Mouse (Mus musculus) layer of hippocampus, adult 18-20 months (tissue): ENCODE measurements at regions not wholly inside any gene's neighbourhood (a gene's known extent, or its start where the extent isn't known, plus 50 kb on each side); places are given as distances from the start of the nearest gene placed in this dataset.

Source experiments
- DNase-seq, 2 experiments: peaks; one replicate each; pipeline ENCODE4 v3.0.0; 2022; ENCODE audit warnings: low spot score in 2 of 2

DNA sequence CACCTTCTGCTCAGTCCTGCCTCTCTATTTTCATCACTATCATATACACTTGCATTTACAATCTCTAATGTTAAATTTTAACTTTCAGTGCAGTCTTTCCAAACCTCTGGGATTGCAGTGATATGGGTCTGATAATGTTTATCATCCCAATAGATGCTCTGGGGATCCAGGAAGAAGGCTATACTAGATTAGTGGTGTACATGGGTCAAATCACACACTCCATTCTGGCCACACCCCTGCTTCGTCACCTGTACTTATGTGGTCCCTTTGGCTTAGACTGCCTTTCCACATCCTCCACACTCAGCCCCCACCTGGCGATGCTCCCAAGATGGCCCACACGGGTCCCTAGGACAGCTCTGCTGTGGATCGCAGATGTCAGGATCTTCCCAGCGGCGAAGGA is 76.2 kb upstream of the Hes1 start:
- DNase-seq, result no peak

DNA sequence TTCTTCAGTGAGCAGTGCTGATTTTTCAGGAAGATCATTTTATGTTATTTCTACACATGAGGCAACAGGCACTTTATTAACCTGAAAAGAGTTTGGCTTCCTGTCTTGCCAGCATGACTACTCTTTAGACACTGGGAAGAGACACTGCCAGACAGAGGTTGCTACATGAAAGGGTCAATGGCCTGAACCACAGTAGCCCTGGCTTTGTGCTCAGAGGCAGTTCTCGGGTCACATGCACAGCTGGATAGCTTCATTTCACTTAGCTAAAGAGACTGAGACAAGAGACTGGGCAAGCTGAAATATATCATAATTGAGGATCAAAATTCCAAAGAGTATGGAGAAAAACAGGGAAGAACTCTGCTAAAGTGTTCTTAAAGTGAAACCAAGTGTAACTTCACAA is 74.9 kb upstream of the Hes1 start:
- DNase-seq, result no peak

DNA sequence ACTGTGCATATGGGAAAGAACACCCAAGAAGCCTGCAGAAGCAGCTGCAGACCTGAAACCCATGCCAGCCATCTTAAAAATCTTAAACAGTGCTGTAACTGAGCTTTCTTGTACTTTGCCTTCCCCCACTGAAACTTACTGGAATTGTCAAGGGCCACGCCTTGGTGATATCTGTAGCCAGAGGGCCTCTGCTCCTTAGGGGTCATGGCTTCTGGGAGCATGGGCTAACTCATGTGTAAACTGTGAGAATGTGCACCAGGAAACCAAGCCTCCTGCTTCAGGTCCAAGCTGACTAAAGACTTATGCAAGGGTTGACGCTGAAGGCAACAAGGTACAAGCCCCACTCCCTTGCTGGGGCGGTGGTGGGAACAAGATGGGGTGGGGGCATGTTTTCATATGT is 73.8 kb upstream of the Hes1 start:
- no peak for DNase-seq

DNA sequence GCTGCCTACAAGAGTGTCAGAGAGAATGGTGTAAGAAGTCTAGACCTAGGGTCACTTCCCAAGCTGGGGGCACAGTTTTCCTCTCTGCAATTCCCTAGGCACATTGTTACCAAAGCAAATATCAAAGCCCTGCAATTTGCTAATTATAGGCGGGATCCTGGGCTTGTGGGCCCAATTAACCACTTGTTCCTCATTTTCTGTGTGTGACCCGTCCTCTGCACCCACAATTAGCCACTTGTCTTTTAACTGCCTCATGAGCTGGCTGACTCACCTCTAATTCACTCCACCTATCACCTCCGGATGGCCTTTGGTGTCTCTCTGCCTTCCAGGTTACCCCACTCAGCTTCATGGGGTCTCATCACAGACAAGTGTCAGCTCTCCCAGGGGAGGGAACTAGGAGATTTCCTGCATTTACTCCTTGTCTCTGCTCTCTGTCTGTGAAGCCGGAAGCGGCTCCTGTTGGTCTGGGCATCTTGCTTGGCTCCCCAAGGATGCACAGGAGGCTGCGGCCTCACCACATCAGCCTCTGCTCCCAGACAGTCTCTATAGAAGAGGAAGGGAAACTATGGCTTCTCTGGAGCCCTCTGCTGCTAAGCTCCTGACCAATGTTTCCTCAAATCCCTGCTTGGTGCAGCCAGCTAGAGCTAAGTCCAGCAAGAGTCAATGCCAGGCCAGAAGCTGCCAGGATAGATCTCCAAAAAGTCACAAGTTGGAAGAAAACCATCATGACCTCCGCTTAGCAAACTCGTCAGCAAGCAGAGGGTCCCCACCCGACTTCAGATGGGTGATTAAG is 73.2 kb upstream of the Hes1 start:
- DNase-seq, result no peak

DNA sequence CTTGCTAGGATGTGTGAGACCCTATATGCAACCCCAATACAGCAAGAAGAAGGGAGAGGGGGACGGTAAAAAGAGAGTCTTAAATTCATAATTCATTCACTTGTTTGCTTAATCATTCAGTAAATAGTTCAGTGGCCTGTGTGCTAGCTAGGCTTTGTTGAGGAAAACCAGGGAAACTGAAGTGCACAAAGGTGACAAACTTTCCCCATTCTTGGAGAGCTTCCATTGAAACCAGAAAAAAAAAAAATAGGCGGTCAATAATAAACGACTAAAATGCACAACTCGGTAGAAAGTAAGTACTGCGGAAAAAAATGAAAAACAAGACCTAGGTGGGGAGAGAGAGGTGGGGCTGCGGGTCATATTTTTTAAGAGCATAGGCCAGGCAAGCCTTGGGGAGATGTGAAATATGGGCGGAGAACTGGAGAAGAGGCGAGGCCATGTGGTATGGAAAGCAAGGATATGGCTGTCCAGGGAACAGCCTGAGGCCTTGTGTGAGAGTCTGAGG is 72.3 kb upstream of the Hes1 start:
- no peak for DNase-seq

DNA sequence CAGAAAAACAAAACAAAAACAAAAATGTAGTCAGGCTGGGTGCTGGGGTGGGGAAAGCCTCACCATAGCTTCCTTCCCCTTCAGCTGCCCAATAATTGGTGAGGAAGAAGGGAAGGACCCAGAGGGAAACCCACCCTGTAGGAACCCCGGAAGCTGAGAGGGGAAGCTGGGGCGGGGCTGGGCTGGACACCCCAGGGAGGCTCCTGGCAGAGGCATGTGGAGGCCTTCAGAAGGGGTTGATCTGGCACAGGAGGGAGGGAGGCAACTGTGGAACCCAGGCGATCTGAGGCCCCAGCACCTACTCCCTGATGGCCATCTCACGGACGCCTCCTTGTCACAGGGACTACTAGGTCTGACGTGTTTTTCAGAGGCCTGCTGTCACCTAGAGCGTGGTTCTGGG is 71.1 kb upstream of the Hes1 start:
- DNase-seq, result no peak

DNA sequence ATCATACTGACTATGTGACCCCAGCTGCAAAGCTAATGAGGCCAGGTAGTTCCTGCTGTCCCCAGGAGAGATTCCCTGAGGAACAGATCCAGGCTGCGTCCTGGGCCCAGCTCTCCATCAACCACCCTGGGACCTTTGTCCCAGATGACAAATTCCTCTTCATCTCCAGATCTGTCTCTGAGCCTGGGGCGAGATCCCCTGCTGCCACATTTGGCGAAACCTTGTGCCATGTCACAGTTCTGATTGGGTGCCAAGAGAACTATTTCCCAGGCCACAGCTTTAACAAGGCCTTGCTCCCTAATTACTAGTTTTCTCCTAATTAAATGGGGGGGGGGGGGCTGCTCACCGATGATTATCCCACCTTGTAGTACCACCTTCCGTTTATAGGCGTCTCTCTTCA is 70.6 kb upstream of the Hes1 start:
- DNase-seq, result no peak

DNA sequence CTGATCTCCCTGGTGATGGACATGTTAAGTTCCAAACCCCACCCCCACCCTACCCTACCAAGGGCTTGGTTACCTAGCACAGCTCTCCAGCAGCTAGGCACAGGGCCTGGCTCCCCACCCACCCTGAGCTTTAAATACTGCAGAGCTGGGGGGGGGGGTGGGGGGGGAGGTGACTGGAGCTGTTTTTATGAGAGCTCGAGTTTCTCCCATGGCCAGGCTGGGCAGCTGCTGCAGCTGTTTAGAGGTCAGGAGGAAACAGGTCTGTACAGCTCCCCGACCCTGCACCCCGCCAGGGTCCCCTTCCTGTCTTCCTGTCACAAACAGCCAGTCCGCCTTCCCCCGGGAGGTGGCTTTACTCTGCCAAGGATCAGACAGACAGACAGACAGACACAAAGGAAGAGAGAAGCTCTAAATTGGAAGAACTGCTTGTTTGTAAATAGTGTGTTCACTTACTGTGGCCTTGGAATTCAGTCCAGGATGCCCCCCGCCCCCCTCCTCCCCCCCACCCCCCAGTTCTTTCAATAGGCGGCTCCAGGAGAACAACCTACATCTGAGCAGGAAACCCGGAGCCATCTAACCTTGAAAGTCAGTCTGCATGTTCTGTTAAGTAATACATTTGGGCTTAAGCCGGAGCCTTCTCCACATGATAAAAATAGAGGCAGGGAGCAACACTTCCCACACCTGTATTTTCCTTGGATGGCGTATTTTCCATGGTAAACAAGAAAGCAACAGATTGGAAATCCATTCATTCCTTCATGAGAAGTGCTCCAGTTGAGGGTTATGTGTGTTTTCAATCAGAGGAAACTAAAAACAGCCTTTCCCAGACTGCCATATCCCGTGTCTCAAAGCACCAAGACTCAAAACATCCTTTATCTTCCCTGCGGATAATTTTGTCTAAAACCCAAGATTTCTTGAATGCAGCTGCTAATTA is 67.8 kb upstream of the Hes1 start:
- DNase-seq, result no peak

DNA sequence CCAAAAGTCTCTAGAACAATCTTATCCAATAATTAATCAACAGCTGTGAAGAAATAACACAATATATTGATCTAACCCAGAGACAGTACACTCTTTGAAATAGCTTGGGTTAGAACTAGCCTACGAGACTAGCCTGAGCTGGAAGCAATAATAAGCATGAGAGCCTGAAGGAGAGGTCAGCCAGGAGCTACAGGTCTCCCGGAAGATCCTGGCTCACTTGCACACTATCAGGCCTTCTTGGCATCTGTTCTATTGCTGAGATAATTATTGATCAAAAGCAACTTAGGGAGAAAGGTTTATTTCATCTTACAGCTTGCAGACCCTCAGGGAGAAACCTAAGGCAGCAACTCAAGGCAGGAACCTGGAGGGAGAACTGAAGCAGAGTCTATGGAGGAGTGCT is 64.0 kb upstream of the Hes1 start:
- no peak for DNase-seq

DNA sequence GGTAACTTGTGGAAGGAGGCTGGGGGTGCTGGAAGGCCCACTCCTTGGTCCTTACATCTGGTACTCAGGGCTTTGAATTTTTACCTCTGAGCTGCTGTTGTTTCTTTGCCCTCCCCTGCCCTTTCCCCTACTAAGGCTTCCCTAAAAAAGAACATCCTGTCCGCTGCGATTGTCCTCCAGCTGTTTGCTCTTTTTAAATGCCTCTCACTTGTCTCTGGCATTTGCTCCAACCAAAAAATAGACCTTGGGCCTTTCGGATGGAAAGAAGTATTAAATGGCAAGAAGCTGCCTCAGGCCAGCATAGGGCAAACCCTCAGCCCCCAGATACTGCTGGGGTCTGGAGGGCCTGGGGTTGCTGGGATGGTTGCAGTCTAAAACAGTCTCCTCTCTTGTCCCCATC is 59.1 kb upstream of the Hes1 start:
- DNase-seq, result no peak

DNA sequence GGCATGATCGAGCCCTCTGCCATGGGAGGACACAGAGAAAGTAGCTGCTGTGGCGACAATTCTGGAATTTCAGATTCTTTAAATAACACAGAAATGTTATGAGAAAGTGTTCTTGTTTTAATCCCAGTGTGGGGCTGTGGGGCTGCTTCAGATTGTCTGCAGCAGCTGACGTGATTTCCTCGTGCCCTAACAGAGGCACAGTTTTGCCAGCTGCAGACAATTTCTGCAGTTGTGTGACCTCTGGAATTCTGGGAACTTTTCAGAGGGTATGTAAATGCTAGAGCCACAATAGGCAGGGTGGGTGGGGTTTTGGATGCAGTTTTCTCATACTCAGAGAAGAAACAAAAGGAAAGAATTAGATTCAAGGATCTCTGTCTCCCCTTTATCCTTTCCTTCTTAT is 57.4 kb upstream of the Hes1 start:
- DNase-seq, result no peak

DNA sequence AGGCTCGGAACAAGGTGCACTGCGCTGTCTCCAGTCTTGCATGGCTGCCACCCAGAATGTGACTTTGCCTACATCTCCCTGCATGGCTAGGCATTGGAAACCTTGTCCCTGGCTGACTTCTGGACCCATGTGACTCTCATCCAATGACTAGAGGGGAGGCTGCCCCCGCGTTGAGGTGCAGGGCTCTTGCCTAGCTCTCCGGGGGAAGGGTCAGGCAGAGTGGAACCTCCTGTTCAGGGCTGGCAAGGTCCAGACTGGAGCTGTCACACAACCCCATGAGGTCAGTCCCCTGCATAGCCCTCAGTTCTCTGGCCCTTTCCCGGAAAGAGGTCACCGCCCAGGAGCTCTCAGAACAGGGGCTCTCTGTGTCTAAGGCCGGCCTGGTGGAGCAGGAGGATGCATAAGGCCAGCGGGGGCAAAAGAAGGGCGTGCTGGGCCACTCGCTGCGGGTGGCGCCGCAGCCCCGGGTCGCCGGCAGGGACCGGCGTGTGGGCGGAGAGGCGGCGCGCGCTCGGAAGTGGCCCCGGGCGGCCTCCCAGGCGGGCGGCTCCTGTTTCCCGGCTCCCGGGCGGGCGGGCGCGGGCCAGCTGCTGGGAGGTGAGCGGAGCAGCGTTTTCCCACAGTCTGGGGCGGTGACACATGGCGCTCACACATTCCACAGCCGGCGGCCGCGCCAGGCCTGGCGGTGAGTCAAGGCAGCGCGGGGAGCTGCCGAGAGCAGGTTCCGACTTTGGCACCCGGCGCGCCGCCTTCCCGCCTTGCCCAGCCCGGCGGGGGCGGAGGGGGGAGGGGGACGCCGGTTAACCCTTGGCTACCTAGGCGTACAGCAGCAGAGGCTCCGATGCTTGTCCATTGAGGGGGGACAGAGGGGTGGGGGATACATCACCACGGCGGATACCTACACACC is 55.5 kb upstream of the Hes1 start:
- DNase-seq, result peak; percentile 58 to 82

DNA sequence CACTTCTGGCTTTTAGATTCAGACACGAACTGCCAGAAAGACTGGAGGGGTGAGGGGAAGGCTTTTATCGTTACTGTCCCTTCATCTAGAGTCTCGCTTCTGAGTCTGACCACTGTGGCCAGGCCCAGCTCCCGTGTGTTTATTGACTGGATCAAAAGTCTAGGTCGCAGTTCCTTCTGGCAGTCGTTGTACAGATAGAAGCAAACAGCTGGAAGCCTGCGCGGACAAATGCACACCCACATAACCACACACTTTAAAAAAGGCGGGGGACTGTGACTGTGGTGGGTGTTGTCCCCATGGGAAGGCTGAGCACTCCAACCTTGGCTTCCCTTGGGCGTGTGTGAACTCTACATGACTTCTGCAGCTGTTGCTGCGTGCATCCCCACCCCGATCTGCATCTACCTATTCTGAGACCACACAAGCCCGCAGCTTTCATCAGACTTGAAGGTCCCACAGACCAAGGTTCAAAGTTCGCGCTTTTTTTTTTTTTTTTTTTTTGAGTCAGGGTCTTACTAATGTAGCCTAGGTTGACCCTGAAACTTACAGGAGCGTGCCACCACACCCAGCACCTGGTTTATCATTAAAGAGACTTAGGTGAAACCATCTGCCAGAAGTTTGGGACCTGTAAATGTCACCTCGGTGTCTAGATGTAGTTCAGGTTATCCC is 54.5 kb upstream of the Hes1 start:
- DNase-seq, result no peak

DNA sequence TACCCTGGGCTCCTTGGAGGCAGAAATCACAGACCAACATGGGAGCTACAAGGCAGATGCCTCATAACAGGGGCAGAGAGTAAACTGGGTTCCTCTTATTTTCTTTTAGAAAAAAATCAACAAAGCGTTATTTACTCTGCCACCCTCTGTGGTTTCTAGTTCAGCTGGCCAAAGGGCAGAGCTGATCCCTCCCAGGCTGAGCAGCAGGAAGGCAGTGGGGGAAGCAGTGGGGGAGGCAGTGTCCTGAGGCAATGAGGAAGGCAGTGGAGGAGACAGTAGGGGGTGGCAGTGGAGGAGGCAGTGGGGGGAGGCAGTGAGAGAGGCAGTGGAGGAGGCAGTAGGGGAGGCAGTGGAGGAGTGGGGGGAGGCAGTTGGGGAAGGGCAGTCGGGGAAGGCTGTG is 51.1 kb upstream of the Hes1 start:
- DNase-seq, result no peak

DNA sequence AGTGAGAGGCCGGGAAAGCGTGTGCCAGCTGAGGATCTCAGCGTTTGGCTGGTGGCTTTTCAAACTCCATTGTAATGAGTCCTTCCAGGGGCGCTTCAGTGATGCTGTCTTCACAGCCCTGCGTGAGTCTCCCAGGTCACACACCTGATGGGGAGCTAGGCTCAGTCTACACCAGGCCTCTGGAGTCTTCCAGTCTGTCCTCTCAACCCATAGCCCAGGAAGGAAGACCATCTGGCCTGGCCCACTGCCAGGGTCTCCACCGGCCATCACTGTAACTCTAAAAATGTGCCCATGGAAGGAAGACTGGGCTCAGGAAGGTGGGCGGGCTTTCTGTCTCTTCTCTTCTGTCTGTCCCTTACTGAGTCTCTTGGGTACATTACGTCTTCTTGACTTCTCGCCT is 50.2 kb upstream of the Hes1 start:
- no peak for DNase-seq
